Mouse (Mus musculus): Measurements from ENCODE around the gene Rbm4. TPM values are rescaled to one million over a fixed set of nuclear protein-coding genes. Genes with fewer than 3 reads are reported as not detected.

The Rbm4 gene
- total RNA-seq, 4 experiments from 2014 or later = 32.2 to 39.3 (median 33.5) TPM

DNA sequence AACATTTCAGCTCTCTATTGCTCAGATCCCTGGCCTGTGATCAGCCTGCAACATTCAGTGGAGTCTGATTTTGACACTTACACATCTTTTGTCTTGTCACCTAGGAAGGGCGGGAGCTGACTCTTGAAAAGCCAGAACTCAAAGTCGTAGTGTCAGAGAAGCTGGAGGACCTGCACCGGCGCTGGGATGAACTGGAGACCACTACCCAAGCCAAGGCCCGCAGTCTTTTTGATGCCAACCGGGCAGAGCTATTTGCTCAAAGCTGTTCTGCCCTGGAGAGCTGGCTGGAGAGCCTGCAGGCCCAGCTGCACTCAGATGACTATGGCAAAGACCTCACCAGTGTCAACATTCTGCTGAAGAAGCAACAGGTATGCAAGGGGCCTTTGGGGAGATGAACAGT, 51.5 kb downstream of the Rbm4 start:
- no peak for DNase-seq (ENCODE audit: low spot score in 2 of 2)

DNA sequence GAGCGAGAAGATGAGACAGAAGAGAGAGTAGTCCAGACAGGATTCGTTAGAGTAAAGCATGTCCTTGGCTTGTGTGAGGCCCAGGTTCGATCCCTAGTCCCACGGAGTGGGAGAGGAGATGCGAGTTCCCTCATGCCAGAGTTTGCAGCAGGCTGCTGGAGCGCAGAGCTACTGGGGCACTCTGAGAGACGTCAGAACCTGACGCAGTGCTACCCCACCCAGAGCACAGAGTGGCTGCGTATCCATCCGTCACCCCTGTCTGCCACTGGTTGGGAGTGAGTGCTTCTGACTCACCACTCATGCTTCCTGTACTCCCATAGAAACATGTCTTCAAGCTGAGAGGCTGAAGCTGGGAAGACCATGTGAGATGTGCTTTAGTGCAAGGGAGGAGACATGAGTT, 52.2 kb downstream of the Rbm4 start:
- no peak for DNase-seq (ENCODE audit: low spot score in 2 of 2)

DNA sequence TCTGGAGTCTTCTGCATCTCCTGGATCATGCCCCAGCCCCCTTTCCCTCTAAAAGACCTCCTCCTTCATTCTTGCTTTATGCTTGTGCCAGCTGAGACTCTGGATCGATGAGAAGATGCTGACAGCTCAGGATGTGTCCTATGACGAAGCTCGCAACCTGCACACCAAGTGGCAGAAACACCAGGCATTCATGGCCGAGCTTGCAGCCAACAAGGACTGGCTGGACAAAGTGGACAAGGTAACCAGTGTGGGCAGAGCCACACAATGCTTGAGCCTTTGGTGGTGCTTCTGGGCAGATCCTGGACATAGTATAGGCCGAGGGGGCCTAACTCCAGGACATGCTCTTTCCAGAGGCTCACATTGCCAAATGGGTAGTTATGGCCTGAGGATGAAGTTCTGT, 53.9 kb downstream of the Rbm4 start:
- DNase-seq (ENCODE audit: low spot score in 2 of 2) = no peak

DNA sequence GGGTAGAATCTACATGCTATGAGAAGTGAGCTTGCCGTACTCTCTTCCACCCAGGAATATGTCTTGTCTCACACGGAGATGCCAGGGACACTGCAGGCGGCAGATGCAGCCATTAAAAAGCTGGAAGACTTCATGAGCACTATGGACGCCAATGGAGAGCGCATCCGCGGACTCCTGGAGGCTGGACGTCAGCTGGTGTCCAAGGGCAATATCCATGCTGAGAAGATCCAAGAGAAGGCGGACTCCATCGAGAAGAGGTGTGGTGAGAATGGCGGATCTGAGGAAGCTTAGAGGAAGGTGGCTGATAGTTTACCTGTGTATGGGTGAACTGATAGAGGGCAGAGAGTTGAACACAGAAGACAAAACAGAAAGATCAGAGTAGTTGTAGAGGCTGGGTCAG, 54.6 kb downstream of the Rbm4 start:
- DNase-seq (ENCODE audit: low spot score in 2 of 2) = no peak

DNA sequence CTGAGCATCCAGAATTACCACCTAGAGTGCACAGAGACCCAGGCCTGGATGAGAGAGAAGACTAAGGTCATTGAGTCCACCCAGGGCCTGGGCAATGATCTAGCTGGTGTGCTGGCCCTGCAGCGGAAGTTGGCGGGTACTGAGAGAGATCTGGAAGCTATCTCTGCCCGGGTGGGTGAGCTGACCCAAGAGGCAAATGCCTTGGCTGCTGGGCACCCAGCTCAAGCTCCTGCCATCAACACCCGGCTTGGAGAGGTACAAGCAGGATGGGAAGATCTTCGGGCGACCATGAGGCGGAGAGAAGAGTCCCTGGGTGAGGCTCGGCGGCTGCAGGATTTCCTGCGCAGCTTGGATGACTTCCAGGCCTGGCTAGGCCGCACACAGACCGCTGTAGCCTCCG, 55.8 kb downstream of the Rbm4 start:
- no peak for DNase-seq (ENCODE audit: low spot score in 2 of 2)

Other genes starting within 250 kb of the Rbm4 start
- 1 to 10 TPM in 2 of 4 experiments, under 1 TPM in 2; 0.46 to 6.3 (median 1.1) TPM for gene Lrfn4, start 178.2 kb downstream of the Rbm4 start, total RNA-seq (2022)
- 1 to 10 TPM; 3.2 to 7.5 (median 4.0) TPM for gene Rce1, start 168.3 kb downstream of the Rbm4 start, total RNA-seq (2022)
- gene Gm960, start 95.2 kb downstream of the Rbm4 start, total RNA-seq (2022) = not detected
- gene Sptbn2, start 82.7 kb downstream of the Rbm4 start, total RNA-seq (2022) = under 1 TPM in 3 of 4 experiments, not detected in 1; 0.04 to 0.10 (median 0.07) TPM
- 1 to 10 TPM; 2.0 to 2.9 (median 2.7) TPM for gene Rbm4b, start 37.4 kb downstream of the Rbm4 start, total RNA-seq (2022)
- gene Gm21992, start 17.7 kb upstream of the Rbm4 start, total RNA-seq (2022) = 10 to 100 TPM in 3 of 4 experiments, 1 to 10 TPM in 1; 8.7 to 14.3 (median 11.8) TPM
- gene Rbm14, start 17.7 kb upstream of the Rbm4 start, total RNA-seq (2022) = 1 to 10 TPM; 5.5 to 7.2 (median 6.5) TPM
- 10 to 100 TPM; 18.0 to 27.4 (median 22.5) TPM for gene Ccs, start 45.4 kb upstream of the Rbm4 start, total RNA-seq (2022)
- not detected for gene Ccdc87, start 45.5 kb upstream of the Rbm4 start, total RNA-seq (2022)
- gene Ctsf, start 61.2 kb upstream of the Rbm4 start, total RNA-seq (2022) = 10 to 100 TPM; 26.2 to 36.7 (median 31.9) TPM
- gene Actn3, start 84.0 kb upstream of the Rbm4 start, total RNA-seq (2022) = over 10,000 TPM in 2 of 4 experiments, 1,000 to 10,000 TPM in 2; 9,112 to 10,193 (median 10,010) TPM
- gene Zdhhc24, start 84.8 kb upstream of the Rbm4 start, total RNA-seq (2022) = 1 to 10 TPM; 1.8 to 3.6 (median 2.6) TPM
- gene Bbs1, start 112.7 kb upstream of the Rbm4 start, total RNA-seq (2022) = 1 to 10 TPM; 1.1 to 3.3 (median 1.2) TPM
- gene Dpp3, start 134.4 kb upstream of the Rbm4 start, total RNA-seq (2022) = 10 to 100 TPM; 12.5 to 14.3 (median 13.1) TPM
- 1 to 10 TPM; 2.7 to 3.8 (median 3.3) TPM for gene Peli3, start 149.2 kb upstream of the Rbm4 start, total RNA-seq (2022)
- 10 to 100 TPM; 56.3 to 63.7 (median 60.7) TPM for gene Mrpl11, start 168.2 kb upstream of the Rbm4 start, total RNA-seq (2022)
- gene Npas4, start 196.4 kb upstream of the Rbm4 start, total RNA-seq (2022) = under 1 TPM in 1 of 4 experiments, not detected in 3; 0.11 TPM
- 1 to 10 TPM; 4.0 to 6.1 (median 4.3) TPM for gene Slc29a2, start 230.0 kb upstream of the Rbm4 start, total RNA-seq (2022)
- 10 to 100 TPM; 16.0 to 23.1 (median 19.5) TPM for gene B4gat1, start 244.9 kb upstream of the Rbm4 start, total RNA-seq (2022)
- gene AC124502.3, start 245.0 kb upstream of the Rbm4 start, total RNA-seq (2022) = 1 to 10 TPM in 3 of 4 experiments, under 1 TPM in 1; 0.61 to 1.7 (median 1.4) TPM
- 10 to 100 TPM; 14.8 to 17.6 (median 16.4) TPM for gene Brms1, start 247.5 kb upstream of the Rbm4 start, total RNA-seq (2022)

Measured in gastrocnemius, adult 8-10 months (tissue).